Mouse (Mus musculus): ENCODE data around the gene Myo10.
"Not testable (repeated sequence)": the region's sequence is repeated elsewhere in the genome, so short reads cannot be mapped to it uniquely, and the experiment has no call there.

Gene Myo10

GRCm38 (mm10) chr15:25694749-25695148 lies 72.4 kb downstream of the Myo10 start:
- DNase-seq = no peak

- no peak for DNase-seq
Measured at GRCm38 (mm10) chr15:25695253-25695652, 72.9 kb downstream of the Myo10 start.

GRCm38 (mm10) chr15:25695883-25696282 lies 73.6 kb downstream of the Myo10 start:
- no peak for DNase-seq

GRCm38 (mm10) chr15:25696660-25697059 lies 74.3 kb downstream of the Myo10 start:
- DNase-seq = no peak

- no peak for DNase-seq
Measured at GRCm38 (mm10) chr15:25699032-25699557, 76.8 kb downstream of the Myo10 start.

GRCm38 (mm10) chr15:25702602-25703001 lies 80.3 kb downstream of the Myo10 start:
- DNase-seq = no peak

GRCm38 (mm10) chr15:25704809-25705585 lies 82.7 kb downstream of the Myo10 start:
- no peak for DNase-seq

- DNase-seq = no peak
Measured at GRCm38 (mm10) chr15:25706874-25707554, 84.7 kb downstream of the Myo10 start.

GRCm38 (mm10) chr15:25707891-25708290 lies 85.6 kb downstream of the Myo10 start:
- no peak for DNase-seq

GRCm38 (mm10) chr15:25710876-25711275 lies 88.6 kb downstream of the Myo10 start:
- DNase-seq = no peak

GRCm38 (mm10) chr15:25712877-25713276 lies 90.6 kb downstream of the Myo10 start:
- DNase-seq = no peak

- DNase-seq = peak; percentile 95
Measured at GRCm38 (mm10) chr15:25713587-25714361, 91.4 kb downstream of the Myo10 start.

GRCm38 (mm10) chr15:25715218-25715995 lies 93.1 kb downstream of the Myo10 start:
- DNase-seq = peak; percentile 66

- DNase-seq = peak; percentile 86
Measured at GRCm38 (mm10) chr15:25715996-25716395, 93.7 kb downstream of the Myo10 start.

GRCm38 (mm10) chr15:25717006-25717405 lies 94.7 kb downstream of the Myo10 start:
- peak; percentile 89 for DNase-seq

- DNase-seq = not testable (repeated sequence)
Measured at GRCm38 (mm10) chr15:25718104-25718503, 95.8 kb downstream of the Myo10 start.

GRCm38 (mm10) chr15:25719270-25719669 lies 96.9 kb downstream of the Myo10 start:
- DNase-seq = no peak

GRCm38 (mm10) chr15:25720263-25720662 lies 97.9 kb downstream of the Myo10 start:
- no peak for DNase-seq

- DNase-seq = no peak
Measured at GRCm38 (mm10) chr15:25723281-25724113, 101.2 kb downstream of the Myo10 start.

- DNase-seq = no peak
Measured at GRCm38 (mm10) chr15:25724549-25724948, 102.2 kb downstream of the Myo10 start.

- DNase-seq = no peak
Measured at GRCm38 (mm10) chr15:25726814-25727213, 104.5 kb downstream of the Myo10 start.
